Mouse (Mus musculus): ENCODE data around the gene Mrpl52. TPM values are rescaled to one million over a fixed set of nuclear protein-coding genes. Genes with fewer than 3 reads are reported as not detected.

The Mrpl52 gene
- polyA plus RNA-seq, 1 experiment from 2014 or later: 239 TPM

- Histone ChIP-seq H3K27me3 (replicated peaks; ENCODE audit: control insufficient read depth, insufficient read depth, low read length) (no peaks in the 10 kb centered on the region), H3K36me3 (ENCODE audit: control insufficient read depth, insufficient read depth) (no peaks in the 10 kb centered on the region), H3K9me3 (ENCODE audit: control insufficient read depth, low read length) (no peaks in the 10 kb centered on the region), H3K9ac (replicated peaks; ENCODE audit: low read depth, low read length) (no peak overlapping the region), H3K27ac (ENCODE audit: low read length) (no peak overlapping the region), H3K4me2 (ENCODE audit: low read length) (no peak overlapping the region), H3K4me1 (replicated peaks; ENCODE audit: control insufficient read depth, insufficient read depth, low read length) (peaks cover 43% of the 10 kb centered on the region), H3K4me3 (replicated peaks; ENCODE audit: low read length) (no peak overlapping the region)
- WGBS: 93% methylated on average over 5 of the region's 5 CpGs
- ATAC-seq: no peak
Observed at GRCm38 (mm10) chr14:54428421-54428820, 1.7 kb downstream of the Mrpl52 start.

GRCm38 (mm10) chr14:54429332-54430093, 2.8 kb downstream of the Mrpl52 start:
- H3K4me3 ChIP-seq (replicated peaks; ENCODE audit: low read length): no peak overlapping the region
- no peak for ATAC-seq

GRCm38 (mm10) chr14:54430406-54431145, 3.9 kb downstream of the Mrpl52 start:
- peak overlapping the region; percentile 69 for H3K4me2 ChIP-seq (ENCODE audit: low read length)
- H3K4me1 ChIP-seq (replicated peaks; ENCODE audit: control insufficient read depth, insufficient read depth, low read length): peaks cover 52% of the 10 kb centered on the region
- 3% methylated on average over 18 of the region's 18 CpGs for whole genome bisulfite sequencing

More at GRCm38 (mm10) chr14:54429332-54430093, 2.8 kb downstream of the Mrpl52 start:
- Histone ChIP-seq H3K36me3 (ENCODE audit: control insufficient read depth, insufficient read depth) (no peaks in the 10 kb centered on the region), H3K9ac (replicated peaks; ENCODE audit: low read depth, low read length) (no peak overlapping the region; the same call in 1 of the 2 replicates), H3K4me1 (replicated peaks; ENCODE audit: control insufficient read depth, insufficient read depth, low read length) (peaks cover 52% of the 10 kb centered on the region), H3K27ac (ENCODE audit: low read length) (peak overlapping the region; percentile 91), H3K4me2 (ENCODE audit: low read length) (peak overlapping the region; percentile 69), H3K27me3 (replicated peaks; ENCODE audit: control insufficient read depth, insufficient read depth, low read length) (no peaks in the 10 kb centered on the region), H3K9me3 (ENCODE audit: control insufficient read depth, low read length) (no peaks in the 10 kb centered on the region)
- 53% methylated on average over 7 of the region's 7 CpGs for WGBS

GRCm38 (mm10) chr14:54431334-54432077, 4.8 kb downstream of the Mrpl52 start, which contains the start of gene Mmp14:
Gene Mmp14 (plus strand): TSS chr14:54431612.
- WGBS: under 1% methylated on average over 49 of the region's 49 CpGs

More at GRCm38 (mm10) chr14:54430406-54431145, 3.9 kb downstream of the Mrpl52 start:
- no peaks in the 10 kb centered on the region for H3K9me3 ChIP-seq (ENCODE audit: control insufficient read depth, low read length)
- ATAC-seq: no peak
- H3K36me3 ChIP-seq (ENCODE audit: control insufficient read depth, insufficient read depth): peaks cover under 1% of the 10 kb centered on the region; the same call in 1 of the 2 replicates
- peak overlapping the region; percentile 86 for H3K9ac ChIP-seq (replicated peaks; ENCODE audit: low read depth, low read length)
- H3K27me3 ChIP-seq (replicated peaks; ENCODE audit: control insufficient read depth, insufficient read depth, low read length): no peaks in the 10 kb centered on the region
- H3K27ac ChIP-seq (ENCODE audit: low read length): peak overlapping the region; percentile 91
- H3K4me3 ChIP-seq (replicated peaks; ENCODE audit: low read length): peak overlapping the region; percentile 68

DNA sequence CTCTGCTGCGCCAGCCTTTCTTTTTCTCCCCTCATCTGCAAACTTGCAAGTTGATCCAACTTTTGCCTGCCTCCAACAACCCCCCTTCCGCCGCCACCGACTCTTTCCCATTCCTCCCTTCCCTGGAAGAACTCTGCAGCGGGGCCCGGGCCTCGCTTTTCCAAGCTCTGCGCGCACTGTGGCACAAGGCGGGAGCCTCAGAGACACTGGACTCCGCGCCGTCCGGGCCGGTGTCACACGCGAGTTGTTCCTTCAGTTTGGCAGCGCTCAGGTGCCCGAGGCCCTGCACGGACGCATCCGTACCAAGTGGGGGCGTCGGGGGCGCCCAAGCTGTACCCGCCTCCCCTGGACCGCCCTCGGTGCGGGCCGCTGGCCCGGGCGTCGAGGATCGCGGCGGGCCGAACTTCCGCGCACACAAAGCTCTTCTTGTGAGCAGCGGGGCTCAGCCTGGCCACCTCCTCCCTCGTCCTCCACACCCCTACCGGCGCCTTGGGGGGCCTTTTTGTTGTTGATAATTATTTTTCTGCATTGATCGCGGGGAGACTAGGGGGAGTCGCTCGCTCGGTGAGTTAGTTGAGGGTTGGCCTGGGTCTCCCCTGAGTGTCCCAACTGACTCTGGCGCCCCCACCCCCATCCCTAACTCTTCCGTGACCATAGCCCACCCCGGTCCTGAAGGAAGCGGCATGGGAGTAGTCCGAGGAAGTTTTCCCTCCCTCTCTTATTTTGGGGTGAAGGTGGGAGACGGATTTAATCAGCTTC, 5.5 kb downstream of the Mrpl52 start:
- 2% methylated on average over 54 of the region's 54 CpGs for WGBS
- peak overlapping the region; percentile 68 for H3K4me3 ChIP-seq (replicated peaks; ENCODE audit: low read length)
- H3K4me2 ChIP-seq (ENCODE audit: low read length): peak overlapping the region; percentile 69
- ATAC-seq: peak; percentile 24
- peaks cover 3% of the 10 kb centered on the region; the same call in 1 of the 2 replicates for H3K36me3 ChIP-seq (ENCODE audit: control insufficient read depth, insufficient read depth)
- H3K9ac ChIP-seq (replicated peaks; ENCODE audit: low read depth, low read length): peak overlapping the region; percentile 86
- no peaks in the 10 kb centered on the region for H3K9me3 ChIP-seq (ENCODE audit: control insufficient read depth, low read length)
- H3K27ac ChIP-seq (ENCODE audit: low read length): peak overlapping the region; percentile 91
- H3K27me3 ChIP-seq (replicated peaks; ENCODE audit: control insufficient read depth, insufficient read depth, low read length): no peaks in the 10 kb centered on the region
- peaks cover 45% of the 10 kb centered on the region for H3K4me1 ChIP-seq (replicated peaks; ENCODE audit: control insufficient read depth, insufficient read depth, low read length)

More at GRCm38 (mm10) chr14:54431334-54432077, 4.8 kb downstream of the Mrpl52 start, which contains the start of gene Mmp14:
- H3K9ac ChIP-seq (replicated peaks; ENCODE audit: low read depth, low read length): peak within 1 kb of the TSS; percentile 86
- peaks cover 3% of the 10 kb centered on the region; the same call in 1 of the 2 replicates for H3K36me3 ChIP-seq (ENCODE audit: control insufficient read depth, insufficient read depth)
- peaks cover 46% of the 10 kb centered on the region for H3K4me1 ChIP-seq (replicated peaks; ENCODE audit: control insufficient read depth, insufficient read depth, low read length)
- no peaks in the 10 kb centered on the region for H3K27me3 ChIP-seq (replicated peaks; ENCODE audit: control insufficient read depth, insufficient read depth, low read length)
- peak within 1 kb of the TSS; percentile 91 for H3K27ac ChIP-seq (ENCODE audit: low read length)
- H3K4me3 ChIP-seq (replicated peaks; ENCODE audit: low read length): peak within 1 kb of the TSS; percentile 68
- no peaks in the 10 kb centered on the region for H3K9me3 ChIP-seq (ENCODE audit: control insufficient read depth, low read length)
- ATAC-seq: peak; percentile 54
- peak within 1 kb of the TSS; percentile 69 for H3K4me2 ChIP-seq (ENCODE audit: low read length)

GRCm38 (mm10) chr14:54432837-54433830, 6.4 kb downstream of the Mrpl52 start:
- peak; percentile 11 for ATAC-seq
- no peaks in the 10 kb centered on the region for H3K9me3 ChIP-seq (ENCODE audit: control insufficient read depth, low read length)
- WGBS: 33% methylated on average over 17 of the region's 17 CpGs
- H3K36me3 ChIP-seq (ENCODE audit: control insufficient read depth, insufficient read depth): peaks cover 3% of the 10 kb centered on the region; the same call in 1 of the 2 replicates
- H3K9ac ChIP-seq (replicated peaks; ENCODE audit: low read depth, low read length): peak overlapping the region; percentile 86
- H3K27me3 ChIP-seq (replicated peaks; ENCODE audit: control insufficient read depth, insufficient read depth, low read length): no peaks in the 10 kb centered on the region
- peak overlapping the region; percentile 69 for H3K4me2 ChIP-seq (ENCODE audit: low read length)
- H3K27ac ChIP-seq (ENCODE audit: low read length): peak overlapping the region; percentile 91
- H3K4me3 ChIP-seq (replicated peaks; ENCODE audit: low read length): peak overlapping the region; percentile 68
- peaks cover 38% of the 10 kb centered on the region for H3K4me1 ChIP-seq (replicated peaks; ENCODE audit: control insufficient read depth, insufficient read depth, low read length)

GRCm38 (mm10) chr14:54433941-54434531, 7.3 kb downstream of the Mrpl52 start:
- H3K4me1 ChIP-seq (replicated peaks; ENCODE audit: control insufficient read depth, insufficient read depth, low read length): peaks cover 38% of the 10 kb centered on the region

More at GRCm38 (mm10) chr14:54433941-54434531, 7.3 kb downstream of the Mrpl52 start:
- Histone ChIP-seq H3K4me2 (ENCODE audit: low read length) (peak overlapping the region; percentile 69), H3K9me3 (ENCODE audit: control insufficient read depth, low read length) (no peaks in the 10 kb centered on the region), H3K4me3 (replicated peaks; ENCODE audit: low read length) (peak overlapping the region; percentile 68), H3K9ac (replicated peaks; ENCODE audit: low read depth, low read length) (peak overlapping the region; percentile 86), H3K27ac (ENCODE audit: low read length) (peak overlapping the region; percentile 91), H3K27me3 (replicated peaks; ENCODE audit: control insufficient read depth, insufficient read depth, low read length) (no peaks in the 10 kb centered on the region), H3K36me3 (ENCODE audit: control insufficient read depth, insufficient read depth) (peaks cover 3% of the 10 kb centered on the region; the same call in 1 of the 2 replicates)
- WGBS: 65% methylated on average over 12 of the region's 12 CpGs
- ATAC-seq: no peak

Data from forebrain, embryonic 16.5 days (tissue).